Mouse (Mus musculus) cerebellum, adult 2 months (tissue): Measurements from ENCODE around the gene Eif3k.

Experiments used
- CTCF ChIP-seq: fragments of 200-500 bp; IDR thresholded peaks from 2 replicates; pipeline ENCODE4 v1.5.1; 2011; ENCODE audit warnings: low read depth, mild to moderate bottlenecking, control low read depth, low read length, moderate library complexity, borderline replicate concordance; ENCODE audit not compliant: insufficient read depth
- POLR2A ChIP-seq: fragments of 200-500 bp; IDR thresholded peaks from 2 replicates; pipeline ENCODE4 v1.6.1; 2011; ENCODE audit warnings: low read length, control low read depth, borderline replicate concordance; ENCODE audit not compliant: insufficient read depth

DNA sequence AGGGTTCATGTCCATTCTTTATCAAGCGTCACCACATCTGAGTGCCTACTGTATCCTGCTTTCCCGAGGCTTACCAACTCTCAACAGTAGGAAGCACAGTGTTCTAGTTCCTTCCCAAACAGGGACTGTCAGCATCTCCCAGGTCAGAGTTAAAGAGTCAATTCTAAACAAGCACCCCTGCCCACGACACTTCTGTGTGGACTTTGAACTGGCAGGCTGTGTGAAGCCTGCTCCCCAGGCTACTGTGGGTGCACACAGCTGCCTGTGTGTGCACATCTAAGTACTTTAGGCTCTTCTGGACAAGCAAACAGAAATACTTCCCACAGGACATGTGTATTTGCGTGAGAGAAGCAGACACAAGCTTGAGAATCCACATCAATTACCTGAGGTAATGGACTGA is 40.1 kb downstream of the Eif3k start:
- TF ChIP-seq CTCF (no peak), POLR2A (no peak)
